Mouse (Mus musculus): ENCODE measurements at regions not wholly inside any gene's neighbourhood (a gene's known extent, or its start where the extent isn't known, plus 50 kb on each side); places are given as distances from the start of the nearest gene placed in this dataset.

DNA sequence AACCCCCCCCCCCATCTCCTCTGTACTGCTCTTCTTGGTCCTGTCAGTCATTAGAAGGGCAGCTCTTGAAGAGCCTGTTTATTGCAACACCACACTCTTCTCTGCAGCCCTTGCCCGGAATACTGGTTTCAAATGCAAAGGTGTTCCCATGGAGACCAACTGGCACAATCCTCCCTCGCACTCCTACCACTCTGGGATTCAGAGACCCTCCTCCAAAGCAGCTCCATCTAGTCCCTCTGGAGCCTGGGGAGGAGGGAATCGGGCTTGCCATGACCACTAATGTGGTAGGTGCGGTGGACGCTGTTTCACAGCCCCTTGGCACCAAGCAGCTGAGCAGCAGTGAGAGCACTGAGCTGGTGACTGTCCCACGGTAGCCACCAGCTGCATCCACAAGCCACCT, 83.1 kb downstream of the Stk35 start:
- no peak overlapping the region for H3K9ac ChIP-seq
- no peaks in the 10 kb centered on the region for H3K9me3 ChIP-seq (replicated peaks)
- no peak overlapping the region for H3K27ac ChIP-seq
- H3K36me3 ChIP-seq = no peaks in the 10 kb centered on the region
- no peak overlapping the region for H3K4me3 ChIP-seq
- ATAC-seq (ENCODE audit: low FRiP score) = no peak
- H3K4me2 ChIP-seq (replicated peaks) = no peak overlapping the region
- WGBS = 35% methylated on average over 6 of the region's 6 CpGs
- no peaks in the 10 kb centered on the region for H3K27me3 ChIP-seq
- H3K4me1 ChIP-seq = no peaks in the 10 kb centered on the region

- no peak for ATAC-seq (ENCODE audit: low FRiP score)
- Histone ChIP-seq H3K36me3 (no peaks in the 10 kb centered on the region), H3K27ac (no peak overlapping the region), H3K4me1 (no peaks in the 10 kb centered on the region), H3K9ac (no peak overlapping the region), H3K9me3 (replicated peaks) (no peaks in the 10 kb centered on the region), H3K4me2 (replicated peaks) (no peak overlapping the region), H3K4me3 (no peak overlapping the region), H3K27me3 (no peaks in the 10 kb centered on the region)
- 82% methylated on average over 3 of the region's 3 CpGs for WGBS
Measured at GRCm38 (mm10) chr2:129884316-129884715, 84.0 kb downstream of the Stk35 start.

DNA sequence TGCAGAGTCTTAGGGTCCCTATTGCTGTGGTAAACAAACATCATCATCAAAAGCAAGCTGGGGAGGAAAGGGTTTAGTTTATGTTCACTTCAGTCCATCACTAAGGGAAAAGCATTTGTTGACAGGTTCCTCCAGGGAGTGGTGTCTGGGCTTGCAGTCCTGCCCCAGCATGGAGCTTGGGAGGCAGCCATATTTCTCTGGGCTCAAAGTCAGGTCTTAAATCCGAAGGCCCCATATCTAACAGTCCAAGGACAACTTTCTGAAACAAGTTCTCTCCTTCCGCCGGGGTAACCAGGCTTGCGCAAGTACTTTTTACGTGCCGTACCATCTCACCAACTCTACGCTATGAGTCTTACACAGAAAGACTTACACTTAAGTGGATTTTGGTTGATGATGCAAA, 85.2 kb downstream of the Stk35 start:
- H3K4me2 ChIP-seq (replicated peaks) = no peak overlapping the region
- H3K4me3 ChIP-seq = no peak overlapping the region
- H3K9ac ChIP-seq = no peak overlapping the region
- no peaks in the 10 kb centered on the region for H3K9me3 ChIP-seq (replicated peaks)
- ATAC-seq (ENCODE audit: low FRiP score) = no peak
- H3K27ac ChIP-seq = no peak overlapping the region
- no peaks in the 10 kb centered on the region for H3K36me3 ChIP-seq
- 92% methylated on average over 7 of the region's 7 CpGs for WGBS
- no peaks in the 10 kb centered on the region for H3K4me1 ChIP-seq
- no peaks in the 10 kb centered on the region for H3K27me3 ChIP-seq

GRCm38 (mm10) chr2:129893231-129893630, 92.9 kb downstream of the Stk35 start:
- peaks cover 2% of the 10 kb centered on the region; the same call in 1 of the 2 replicates for H3K4me1 ChIP-seq
- no peak for ATAC-seq (ENCODE audit: low FRiP score)
- no peaks in the 10 kb centered on the region for H3K9me3 ChIP-seq (replicated peaks)
- H3K36me3 ChIP-seq = no peaks in the 10 kb centered on the region
- no peak overlapping the region for H3K4me3 ChIP-seq
- no peak overlapping the region for H3K9ac ChIP-seq
- WGBS = 73% methylated on average over 7 of the region's 7 CpGs
- H3K4me2 ChIP-seq (replicated peaks) = no peak overlapping the region
- no peak overlapping the region for H3K27ac ChIP-seq
- no peaks in the 10 kb centered on the region for H3K27me3 ChIP-seq

GRCm38 (mm10) chr2:129893832-129894231, 93.5 kb downstream of the Stk35 start:
- Histone ChIP-seq H3K27ac (no peak overlapping the region), H3K36me3 (no peaks in the 10 kb centered on the region), H3K4me3 (no peak overlapping the region), H3K4me2 (replicated peaks) (no peak overlapping the region), H3K9ac (no peak overlapping the region), H3K4me1 (peaks cover 2% of the 10 kb centered on the region; the same call in 1 of the 2 replicates), H3K27me3 (no peaks in the 10 kb centered on the region), H3K9me3 (replicated peaks) (no peaks in the 10 kb centered on the region)
- 85% methylated on average over 5 of the region's 5 CpGs for WGBS
- no peak for ATAC-seq (ENCODE audit: low FRiP score)

GRCm38 (mm10) chr2:129894906-129895305, 94.6 kb downstream of the Stk35 start:
- Histone ChIP-seq H3K4me1 (peaks cover 2% of the 10 kb centered on the region; the same call in 1 of the 2 replicates), H3K9ac (no peak overlapping the region), H3K4me3 (no peak overlapping the region), H3K36me3 (no peaks in the 10 kb centered on the region), H3K27ac (no peak overlapping the region), H3K9me3 (replicated peaks) (no peaks in the 10 kb centered on the region), H3K4me2 (replicated peaks) (no peak overlapping the region), H3K27me3 (no peaks in the 10 kb centered on the region)
- WGBS = 69% methylated on average over 8 of the region's 8 CpGs
- ATAC-seq (ENCODE audit: low FRiP score) = no peak

DNA sequence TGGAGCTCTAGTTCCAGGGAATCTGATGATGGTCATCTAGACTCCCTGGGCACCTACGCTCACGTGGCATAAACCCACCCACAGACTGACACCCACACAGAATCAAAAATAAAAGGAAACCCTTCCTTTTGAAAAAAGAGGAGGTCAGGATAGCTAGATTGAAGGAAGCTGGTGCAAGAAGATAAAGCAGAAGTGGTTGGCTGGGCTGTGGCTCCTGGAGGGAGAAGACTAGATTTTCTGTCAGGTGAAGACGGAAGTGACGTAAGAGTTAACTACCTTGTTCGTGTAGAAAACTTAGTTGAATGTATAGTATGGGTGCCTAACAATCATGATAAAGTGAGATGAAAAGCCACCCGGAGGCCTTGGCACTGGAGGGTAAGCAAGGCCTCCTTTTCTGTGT, 95.1 kb downstream of the Stk35 start:
- Histone ChIP-seq H3K27ac (no peak overlapping the region), H3K9ac (no peak overlapping the region), H3K4me2 (replicated peaks) (no peak overlapping the region), H3K4me1 (peaks cover 2% of the 10 kb centered on the region; the same call in 1 of the 2 replicates), H3K36me3 (no peaks in the 10 kb centered on the region), H3K4me3 (no peak overlapping the region), H3K9me3 (replicated peaks) (no peaks in the 10 kb centered on the region), H3K27me3 (no peaks in the 10 kb centered on the region)
- WGBS = 87% methylated on average over 6 of the region's 6 CpGs
- ATAC-seq (ENCODE audit: low FRiP score) = no peak

GRCm38 (mm10) chr2:129896696-129897095, 96.4 kb downstream of the Stk35 start:
- Histone ChIP-seq H3K4me1 (peaks cover 2% of the 10 kb centered on the region; the same call in 1 of the 2 replicates), H3K27me3 (no peaks in the 10 kb centered on the region), H3K4me3 (no peak overlapping the region), H3K9ac (no peak overlapping the region), H3K9me3 (replicated peaks) (no peaks in the 10 kb centered on the region), H3K4me2 (replicated peaks) (no peak overlapping the region), H3K36me3 (no peaks in the 10 kb centered on the region), H3K27ac (no peak overlapping the region)
- 81% methylated on average over 4 of the region's 4 CpGs for WGBS
- no peak for ATAC-seq (ENCODE audit: low FRiP score)

- ATAC-seq (ENCODE audit: low FRiP score) = no peak
- Histone ChIP-seq H3K36me3 (no peaks in the 10 kb centered on the region), H3K4me3 (no peak overlapping the region), H3K4me1 (peaks cover 1% of the 10 kb centered on the region), H3K9ac (no peak overlapping the region), H3K27me3 (peaks cover 14% of the 10 kb centered on the region), H3K4me2 (replicated peaks) (no peak overlapping the region), H3K27ac (no peak overlapping the region), H3K9me3 (replicated peaks) (no peaks in the 10 kb centered on the region)
- whole genome bisulfite sequencing = 76% methylated on average over 4 of the region's 4 CpGs
Measured at GRCm38 (mm10) chr2:129903383-129904135, 103.2 kb downstream of the Stk35 start.

- H3K9me3 ChIP-seq (replicated peaks) = no peaks in the 10 kb centered on the region
- no peak overlapping the region for H3K4me2 ChIP-seq (replicated peaks)
- H3K36me3 ChIP-seq = no peaks in the 10 kb centered on the region
- ATAC-seq (ENCODE audit: low FRiP score) = no peak
- H3K4me1 ChIP-seq = peaks cover 10% of the 10 kb centered on the region
- H3K27ac ChIP-seq = no peak overlapping the region
- no peak overlapping the region for H3K9ac ChIP-seq
- no peak overlapping the region for H3K4me3 ChIP-seq
- WGBS = 50% methylated on average over 7 of the region's 7 CpGs
- H3K27me3 ChIP-seq = peaks cover 14% of the 10 kb centered on the region
Measured at GRCm38 (mm10) chr2:129904753-129905152, 104.4 kb downstream of the Stk35 start.

DNA sequence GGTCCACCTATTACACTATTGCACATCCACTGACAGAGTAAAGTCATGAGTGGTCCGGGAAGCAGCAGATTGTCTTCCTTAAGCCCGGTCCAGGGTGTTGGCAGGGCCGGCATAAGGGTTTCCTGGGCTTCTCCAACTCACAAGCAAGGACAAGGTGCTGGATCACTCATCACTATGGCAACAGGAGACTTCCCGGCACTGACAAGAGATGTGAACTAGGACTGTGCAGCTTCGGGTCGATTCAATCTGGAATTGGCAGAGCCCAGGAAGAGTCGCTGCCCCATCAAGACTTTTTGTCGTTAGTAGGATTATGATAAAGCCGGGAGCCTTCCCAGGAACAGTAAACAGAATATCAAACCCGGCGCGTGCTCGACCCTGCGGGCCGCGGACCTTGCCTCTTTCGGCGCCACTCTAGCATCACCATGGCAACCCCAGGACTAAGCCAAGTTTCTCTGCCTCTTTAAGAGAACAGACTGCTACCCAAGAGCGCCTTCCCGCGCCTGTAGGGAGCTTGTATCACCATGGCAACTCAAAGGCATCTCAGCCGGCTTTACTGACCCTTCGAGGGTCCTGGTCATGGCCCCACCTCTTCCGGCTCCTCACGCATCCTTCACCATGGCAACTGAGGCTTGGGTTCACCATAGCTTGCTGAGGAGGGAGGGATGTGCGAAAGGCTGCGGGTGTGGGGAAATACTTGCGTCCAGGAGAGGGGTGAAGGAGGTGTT, 103.3 kb upstream of the Tgm3 start:
- Histone ChIP-seq H3K4me1 (peaks cover 10% of the 10 kb centered on the region), H3K4me3 (peak overlapping the region; percentile 37), H3K36me3 (no peaks in the 10 kb centered on the region), H3K27ac (peak overlapping the region; percentile 36; the same call in 1 of the 2 replicates), H3K27me3 (peaks cover 21% of the 10 kb centered on the region), H3K4me2 (replicated peaks) (peak overlapping the region; percentile 63), H3K9me3 (replicated peaks) (no peaks in the 10 kb centered on the region), H3K9ac (peak overlapping the region; percentile 50)
- ATAC-seq (ENCODE audit: low FRiP score) = peak; percentile 98
- WGBS = under 1% methylated on average over 28 of the region's 28 CpGs

- Histone ChIP-seq H3K9me3 (replicated peaks) (no peaks in the 10 kb centered on the region), H3K4me1 (peaks cover 10% of the 10 kb centered on the region), H3K27ac (no peak overlapping the region), H3K9ac (no peak overlapping the region), H3K4me3 (no peak overlapping the region), H3K27me3 (peaks cover 13% of the 10 kb centered on the region), H3K36me3 (no peaks in the 10 kb centered on the region), H3K4me2 (replicated peaks) (no peak overlapping the region; the same call in 1 of the 2 replicates)
- no peak for ATAC-seq (ENCODE audit: low FRiP score)
- WGBS = 57% methylated on average over 19 of the region's 19 CpGs
Measured at GRCm38 (mm10) chr2:129911203-129911921, 100.8 kb upstream of the Tgm3 start.
